Mouse (Mus musculus): ENCODE data around the gene Cat. TPM values are rescaled to one million over a fixed set of nuclear protein-coding genes. Genes with fewer than 3 reads are reported as not detected.

The Cat gene
- polyA plus RNA-seq, 1 experiment from 2014 or later, result 101 TPM

GRCm38 (mm10) chr2:103424349-103425026, 60.5 kb downstream of the Cat start:
- WGBS, result 31% methylated on average over 12 of the region's 12 CpGs

GRCm38 (mm10) chr2:103423884-103424283, 61.1 kb downstream of the Cat start:
- H3K27me3 ChIP-seq (ENCODE audit: insufficient read depth, poor library complexity, severe bottlenecking), result no peaks in the 10 kb centered on the region
- 65% methylated on average over 12 of the region's 12 CpGs for WGBS
- no peak overlapping the region for H3K4me3 ChIP-seq
- no peaks in the 10 kb centered on the region for H3K36me3 ChIP-seq
- no peak for DNase-seq (ENCODE audit: low spot score)
- H3K27ac ChIP-seq, result no peak overlapping the region
- no peaks in the 10 kb centered on the region for H3K9me3 ChIP-seq
- H3K4me1 ChIP-seq (replicated peaks), result peaks cover 8% of the 10 kb centered on the region; the same call in 1 of the 2 replicates

More at GRCm38 (mm10) chr2:103424349-103425026, 60.5 kb downstream of the Cat start:
- Histone ChIP-seq H3K4me3 (no peak overlapping the region), H3K27ac (no peak overlapping the region), H3K36me3 (no peaks in the 10 kb centered on the region), H3K4me1 (replicated peaks) (peaks cover 8% of the 10 kb centered on the region; the same call in 1 of the 2 replicates), H3K27me3 (ENCODE audit: insufficient read depth, poor library complexity, severe bottlenecking) (no peaks in the 10 kb centered on the region), H3K9me3 (no peaks in the 10 kb centered on the region)
- DNase-seq (ENCODE audit: low spot score), result peak; percentile 70

DNA sequence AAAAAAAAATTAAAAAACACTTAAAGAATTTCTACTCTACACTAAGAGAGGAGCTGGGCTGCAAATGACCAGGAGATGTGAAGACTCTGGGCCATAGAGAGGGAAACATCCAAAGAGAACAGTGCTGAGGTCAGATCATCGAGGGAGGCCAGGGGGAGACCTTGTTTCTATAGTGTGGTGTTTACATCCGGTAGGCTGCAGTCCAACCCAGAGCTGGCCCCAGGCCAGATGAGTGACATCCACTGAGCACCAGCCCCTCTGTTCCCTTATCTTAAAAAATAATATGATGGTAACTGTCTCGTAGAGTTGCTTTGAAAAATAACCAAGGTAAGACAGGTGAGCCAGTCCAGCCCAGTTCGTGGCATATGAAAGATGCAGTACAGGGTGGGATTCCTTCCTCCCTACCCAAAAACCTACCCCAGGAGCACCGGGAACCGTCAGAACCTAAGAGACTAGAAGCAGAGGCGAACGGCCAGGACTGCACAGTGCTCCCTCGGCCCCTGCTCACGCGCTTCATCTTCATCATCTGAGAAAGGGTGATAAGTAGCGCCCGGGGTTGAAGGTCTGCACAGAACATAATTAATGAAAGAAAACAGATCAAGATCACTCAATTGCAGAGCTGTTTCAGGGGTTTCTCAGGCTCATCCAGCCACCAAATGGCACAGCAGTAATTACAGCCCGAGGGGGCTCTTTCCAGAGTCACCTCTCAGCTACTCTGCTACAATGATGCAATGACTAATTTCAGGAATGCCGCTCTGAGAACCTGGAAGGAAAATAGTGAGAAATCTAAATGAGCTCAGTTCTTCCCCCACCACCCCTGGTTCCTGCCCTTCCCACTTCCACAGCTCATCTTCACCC, 64.1 kb downstream of the Cat start:
- no peak for DNase-seq (ENCODE audit: low spot score)

DNA sequence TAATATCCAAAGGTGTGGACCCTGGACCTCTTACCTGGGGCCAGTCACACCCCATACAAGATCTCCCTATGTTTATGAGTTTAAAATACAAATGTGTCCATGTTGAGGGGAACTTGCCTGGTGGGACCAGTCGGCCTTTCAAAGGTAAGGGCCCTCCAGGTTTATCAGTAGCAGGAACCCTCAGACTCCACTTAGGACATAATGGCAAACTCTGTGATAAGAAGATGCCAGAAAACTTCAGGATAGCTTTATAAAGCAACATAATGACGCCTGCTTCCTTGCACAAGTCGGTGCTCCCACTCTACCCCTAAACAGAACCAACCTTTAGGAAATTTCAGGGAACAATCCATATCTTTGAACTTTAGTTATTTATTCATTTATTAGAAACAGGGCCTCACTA, 69.2 kb downstream of the Cat start:
- no peaks in the 10 kb centered on the region for H3K4me1 ChIP-seq (replicated peaks)
- H3K9me3 ChIP-seq, result no peaks in the 10 kb centered on the region
- no peak overlapping the region for H3K4me3 ChIP-seq
- H3K36me3 ChIP-seq, result no peaks in the 10 kb centered on the region
- H3K27ac ChIP-seq, result no peak overlapping the region
- no peaks in the 10 kb centered on the region for H3K27me3 ChIP-seq (ENCODE audit: insufficient read depth, poor library complexity, severe bottlenecking)
- WGBS, result 91% methylated on average over 3 of the region's 3 CpGs
- DNase-seq (ENCODE audit: low spot score), result no peak

More for the DNA sequence above, 64.1 kb downstream of the Cat start:
- H3K4me1 ChIP-seq (replicated peaks), result peaks cover 8% of the 10 kb centered on the region; the same call in 1 of the 2 replicates
- no peaks in the 10 kb centered on the region for H3K27me3 ChIP-seq (ENCODE audit: insufficient read depth, poor library complexity, severe bottlenecking)
- H3K4me3 ChIP-seq, result no peak overlapping the region
- no peaks in the 10 kb centered on the region for H3K36me3 ChIP-seq
- 79% methylated on average over 15 of the region's 15 CpGs for WGBS
- H3K27ac ChIP-seq, result no peak overlapping the region
- no peaks in the 10 kb centered on the region for H3K9me3 ChIP-seq

GRCm38 (mm10) chr2:103413381-103413780, 71.6 kb downstream of the Cat start:
- Histone ChIP-seq H3K4me3 (no peak overlapping the region), H3K36me3 (no peaks in the 10 kb centered on the region), H3K9me3 (no peaks in the 10 kb centered on the region), H3K27me3 (ENCODE audit: insufficient read depth, poor library complexity, severe bottlenecking) (no peaks in the 10 kb centered on the region), H3K4me1 (replicated peaks) (no peaks in the 10 kb centered on the region), H3K27ac (no peak overlapping the region)
- WGBS, result 88% methylated on average over 5 of the region's 5 CpGs
- DNase-seq (ENCODE audit: low spot score), result no peak

GRCm38 (mm10) chr2:103411816-103412215, 73.1 kb downstream of the Cat start:
- DNase-seq (ENCODE audit: low spot score), result no peak
- Histone ChIP-seq H3K36me3 (no peaks in the 10 kb centered on the region), H3K9me3 (no peaks in the 10 kb centered on the region), H3K4me1 (replicated peaks) (no peaks in the 10 kb centered on the region), H3K4me3 (no peak overlapping the region), H3K27ac (no peak overlapping the region), H3K27me3 (ENCODE audit: insufficient read depth, poor library complexity, severe bottlenecking) (no peaks in the 10 kb centered on the region)
- 82% methylated on average over 3 of the region's 3 CpGs for WGBS

GRCm38 (mm10) chr2:103411348-103411747, 73.6 kb downstream of the Cat start, which contains the start of gene Elf5:
Gene Elf5, plus strand, starts transcription at chr2:103411688.
- H3K27me3 ChIP-seq (ENCODE audit: insufficient read depth, poor library complexity, severe bottlenecking), result no peaks in the 10 kb centered on the region
- no peaks in the 10 kb centered on the region for H3K9me3 ChIP-seq
- H3K27ac ChIP-seq, result no peak within 1 kb of the TSS
- H3K4me3 ChIP-seq, result no peak within 1 kb of the TSS
- WGBS, result 89% methylated on average over 6 of the region's 6 CpGs
- H3K36me3 ChIP-seq, result no peaks in the 10 kb centered on the region
- DNase-seq (ENCODE audit: low spot score), result no peak
- no peaks in the 10 kb centered on the region for H3K4me1 ChIP-seq (replicated peaks)

DNA sequence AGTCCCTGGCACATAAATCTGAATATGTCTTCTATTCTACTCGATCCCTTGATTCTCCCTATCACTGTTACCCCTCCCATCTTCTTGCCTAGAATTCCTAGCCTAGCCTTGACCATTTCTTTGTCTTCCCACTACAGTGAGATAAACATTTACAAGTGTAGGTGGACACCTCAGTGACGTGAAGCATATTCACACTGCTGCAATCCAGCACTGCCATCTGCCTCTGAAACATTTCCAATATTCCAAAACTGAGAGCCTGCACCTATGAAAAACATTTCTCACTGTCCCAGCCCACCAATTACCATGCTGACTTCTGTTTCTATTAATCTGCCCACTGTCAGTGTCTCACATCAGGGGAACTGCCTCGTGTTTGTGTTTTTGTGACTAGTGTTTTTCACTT, 78.7 kb downstream of the Cat start:
- WGBS, result 84% methylated on average over 3 of the region's 3 CpGs

More for the DNA sequence above, 78.7 kb downstream of the Cat start:
- no peaks in the 10 kb centered on the region for H3K9me3 ChIP-seq
- no peaks in the 10 kb centered on the region for H3K36me3 ChIP-seq
- no peak overlapping the region for H3K4me3 ChIP-seq
- DNase-seq (ENCODE audit: low spot score), result no peak
- no peaks in the 10 kb centered on the region for H3K27me3 ChIP-seq (ENCODE audit: insufficient read depth, poor library complexity, severe bottlenecking)
- H3K27ac ChIP-seq, result no peak overlapping the region
- no peaks in the 10 kb centered on the region for H3K4me1 ChIP-seq (replicated peaks)

Other genes with a start within 250 kb of the Cat start
- gene Ehf, start 181.9 kb downstream of the Cat start, polyA plus RNA-seq (2016; fragmentation: Nextera tagmentation; extraction: Ambion mirVana), result 0.18 TPM in 1 of 2 replicates, not detected in the other
- 0.07 TPM in 1 of 2 replicates, not detected in the other for gene Elf5, start 73.5 kb downstream of the Cat start, polyA plus RNA-seq (2016; fragmentation: Nextera tagmentation; extraction: Ambion mirVana)
- gene Abtb2, start 81.2 kb upstream of the Cat start, polyA plus RNA-seq (2016; fragmentation: Nextera tagmentation; extraction: Ambion mirVana), result 13.3 and 21.3 TPM in 2 replicates